Mouse (Mus musculus) cerebellum, adult 2 months (tissue): Measurements from ENCODE around the gene Tmeff2. TPM values are rescaled to one million over a fixed set of nuclear protein-coding genes. Genes with fewer than 3 reads are reported as not detected.

Experiments used
- DNase-seq, 2 experiments: peaks; one replicate each; pipeline ENCODE4 v3.0.0; 2021
- H3K27ac ChIP-seq: fragments of 200-500 bp; 2 replicates; pipeline ENCODE4 v1.5.1; 2012; ENCODE audit warnings: low read length, control low read depth, inconsistent platforms; ENCODE audit not compliant: insufficient read depth
- H3K27me3 ChIP-seq: fragments of 200-500 bp; 2 replicates; pipeline ENCODE4 v1.6.1; 2012; ENCODE audit warnings: inconsistent platforms, mild to moderate bottlenecking, low read length, moderate library complexity; ENCODE audit not compliant: control insufficient read depth, insufficient read depth
- H3K4me1 ChIP-seq: fragments of 200-500 bp; 2 replicates; pipeline ENCODE4 v1.6.1; 2011; ENCODE audit warnings: low read length; ENCODE audit not compliant: control insufficient read depth, insufficient read depth
- H3K4me3 ChIP-seq: fragments of 200-500 bp; replicated peaks from 2 replicates; pipeline ENCODE3; 2011; ENCODE audit warnings: mild to moderate bottlenecking, low read depth, low read length, control low read depth; ENCODE audit not compliant: insufficient read depth
- CTCF ChIP-seq: fragments of 200-500 bp; IDR thresholded peaks from 2 replicates; pipeline ENCODE4 v1.5.1; 2011; ENCODE audit warnings: low read depth, mild to moderate bottlenecking, control low read depth, low read length, moderate library complexity, borderline replicate concordance; ENCODE audit not compliant: insufficient read depth
- POLR2A ChIP-seq: fragments of 200-500 bp; IDR thresholded peaks from 2 replicates; pipeline ENCODE4 v1.6.1; 2011; ENCODE audit warnings: low read length, control low read depth, borderline replicate concordance; ENCODE audit not compliant: insufficient read depth
- WGBS: fragments of 180-500 bp; shearing (Covaris S2); methylation state at CpG from one replicate; pipeline ENCODE4 v1.1.7; 2018; 5-methylcytosine and 5-hydroxymethylcytosine counted together
- polyA plus RNA-seq: library from polyadenylated mRNA; depleted of rRNA; stranded (reverse); fragments of >200 nt; gene quantifications from 2 replicates; pipeline ENCODE4 v1.2.3, GENCODE M21; 2012

Tmeff2 gene
- polyA plus RNA-seq, 1 experiment, result 67.0 TPM

- no peaks in the 10 kb centered on the region for H3K4me1 ChIP-seq
- WGBS, result 52% methylated on average over 10 of the region's 10 CpGs
- H3K27ac ChIP-seq, result no peak overlapping the region
- H3K4me3 ChIP-seq, result no peak overlapping the region
- no peak for TF ChIP-seq CTCF
- TF ChIP-seq POLR2A, result no peak
- no peak for DNase-seq
- H3K27me3 ChIP-seq, result no peaks in the 10 kb centered on the region
These were observed 225.4 kb downstream of the Tmeff2 start for GRCm38 (mm10) chr1:51125671-51126424.

- no peak for TF ChIP-seq CTCF
- no peak for TF ChIP-seq POLR2A
- no peak for DNase-seq
- Histone ChIP-seq H3K4me3 (no peak overlapping the region), H3K27me3 (no peaks in the 10 kb centered on the region), H3K4me1 (no peaks in the 10 kb centered on the region), H3K27ac (no peak overlapping the region)
- 87% methylated on average over 5 of the region's 5 CpGs for WGBS
These were observed 225.9 kb downstream of the Tmeff2 start for GRCm38 (mm10) chr1:51126425-51126765.

- DNase-seq, result no peak
- H3K27me3 ChIP-seq, result no peaks in the 10 kb centered on the region
- 91% methylated on average over 2 of the region's 2 CpGs for WGBS
- no peak for TF ChIP-seq CTCF
- no peak for TF ChIP-seq POLR2A
- H3K27ac ChIP-seq, result no peak overlapping the region
- H3K4me3 ChIP-seq, result no peak overlapping the region
- H3K4me1 ChIP-seq, result no peaks in the 10 kb centered on the region
These were observed 236.3 kb downstream of the Tmeff2 start for GRCm38 (mm10) chr1:51136792-51137191.

DNA sequence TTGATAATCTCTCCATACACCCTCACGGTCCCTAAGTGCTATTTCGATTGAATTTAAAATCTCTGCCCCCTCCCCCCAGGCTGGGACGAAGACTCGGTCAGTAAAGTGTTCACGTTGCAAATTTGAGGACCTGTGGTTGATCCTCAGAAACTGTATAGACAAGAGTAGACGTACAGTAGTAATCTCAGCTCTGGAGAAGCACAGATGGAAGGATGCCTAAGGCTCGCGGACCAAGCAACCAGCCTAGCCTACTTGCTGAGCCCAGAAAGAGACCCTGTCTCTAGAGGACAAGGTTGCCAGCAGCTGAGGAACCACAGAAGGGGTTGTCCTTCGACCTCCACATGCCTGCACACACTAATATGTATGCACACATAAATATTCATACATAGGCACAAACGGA is 239.2 kb downstream of the Tmeff2 start:
- 83% methylated on average over 10 of the region's 10 CpGs for WGBS
- H3K27ac ChIP-seq, result no peak overlapping the region
- no peak for TF ChIP-seq POLR2A
- TF ChIP-seq CTCF, result no peak
- no peaks in the 10 kb centered on the region for H3K4me1 ChIP-seq
- H3K4me3 ChIP-seq, result no peak overlapping the region
- H3K27me3 ChIP-seq, result no peaks in the 10 kb centered on the region
- DNase-seq, result no peak

GRCm38 (mm10) chr1:51141381-51141780 is 240.9 kb downstream of the Tmeff2 start:
- TF ChIP-seq POLR2A (no peak), CTCF (no peak)
- WGBS, result 97% methylated on average over 1 of the region's 1 CpGs
- DNase-seq, result no peak

GRCm38 (mm10) chr1:51142729-51143128 is 242.3 kb downstream of the Tmeff2 start:
- 95% methylated on average over 3 of the region's 3 CpGs for WGBS
- H3K27ac ChIP-seq, result no peak overlapping the region
- H3K4me3 ChIP-seq, result no peak overlapping the region
- H3K4me1 ChIP-seq, result no peaks in the 10 kb centered on the region
- no peaks in the 10 kb centered on the region for H3K27me3 ChIP-seq
- TF ChIP-seq POLR2A (no peak), CTCF (no peak)
- no peak for DNase-seq

More at GRCm38 (mm10) chr1:51141381-51141780, 240.9 kb downstream of the Tmeff2 start:
- no peaks in the 10 kb centered on the region for H3K4me1 ChIP-seq
- H3K27ac ChIP-seq, result no peak overlapping the region
- no peak overlapping the region for H3K4me3 ChIP-seq
- no peaks in the 10 kb centered on the region for H3K27me3 ChIP-seq

- Histone ChIP-seq H3K27me3 (no peaks in the 10 kb centered on the region), H3K4me3 (no peak overlapping the region), H3K4me1 (peaks cover 3% of the 10 kb centered on the region; the same call in 1 of the 2 replicates), H3K27ac (no peak overlapping the region)
- 96% methylated on average over 4 of the region's 4 CpGs for WGBS
- TF ChIP-seq POLR2A (no peak), CTCF (no peak)
- no peak for DNase-seq
These were observed 245.2 kb downstream of the Tmeff2 start for GRCm38 (mm10) chr1:51145693-51146092.

DNA sequence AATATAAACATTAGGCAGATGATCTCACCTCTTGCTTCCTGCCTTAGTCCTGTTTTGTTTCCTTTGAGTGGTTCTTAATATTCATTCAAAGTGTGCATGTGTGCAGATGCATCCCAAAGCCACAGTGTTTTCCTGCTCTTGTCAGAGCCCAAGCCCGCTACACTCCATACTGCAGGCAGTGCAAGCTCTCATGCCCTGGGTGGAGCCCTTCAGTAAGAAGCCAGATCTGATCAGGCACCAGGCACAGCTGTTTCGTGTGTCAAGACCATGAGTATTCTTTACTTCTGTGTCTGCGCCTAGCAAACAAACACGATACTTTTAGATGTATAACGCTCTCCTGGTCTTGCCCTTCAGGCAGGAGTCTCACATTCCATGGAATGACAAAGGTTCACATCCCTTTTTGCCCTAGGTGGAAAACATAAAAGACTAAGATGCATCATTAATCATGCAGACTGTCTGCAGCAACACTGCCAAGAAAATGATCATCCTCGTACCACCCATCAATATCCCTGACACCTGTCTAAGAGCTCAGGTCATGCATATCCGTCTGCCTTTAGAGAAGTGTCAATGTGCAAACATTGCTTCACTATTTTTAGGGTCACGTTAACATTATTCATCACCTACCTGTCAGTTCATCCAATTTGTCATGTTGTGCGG is 248.2 kb downstream of the Tmeff2 start:
- 84% methylated on average over 9 of the region's 9 CpGs for WGBS
- Histone ChIP-seq H3K4me3 (no peak overlapping the region), H3K27me3 (no peaks in the 10 kb centered on the region), H3K27ac (no peak overlapping the region), H3K4me1 (peaks cover 3% of the 10 kb centered on the region; the same call in 1 of the 2 replicates)
- DNase-seq, result peak in 1 of 2 experiments; percentile 21
- no peak for TF ChIP-seq CTCF
- TF ChIP-seq POLR2A, result no peak
